Mouse (Mus musculus): ENCODE data around the gene Chchd6.

DNA sequence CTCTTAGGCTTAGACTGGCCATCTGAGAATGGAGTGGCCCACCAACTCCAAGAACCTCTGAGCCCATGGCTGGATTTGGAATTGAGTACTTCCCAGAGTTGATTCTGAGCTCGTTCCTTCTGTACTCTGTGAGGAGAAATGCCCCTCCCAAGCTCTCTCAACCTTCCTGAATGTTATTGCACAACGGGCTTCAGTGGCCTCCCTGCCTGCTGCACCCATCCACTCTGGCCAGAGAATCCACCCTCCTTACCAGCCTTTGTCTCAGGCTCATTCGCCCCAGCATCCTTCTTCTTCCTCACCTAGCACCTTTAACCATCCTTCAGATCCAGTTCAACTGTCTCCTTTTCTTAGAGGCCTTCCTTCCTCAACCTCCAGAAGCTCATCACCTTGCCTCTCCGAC lies 32.1 kb downstream of the Chchd6 start:
- TF ChIP-seq POLR2A (IDR thresholded peaks at IDR 0.05; ENCODE audit: control insufficient read depth, extremely low read depth, insufficient read depth, low read length, poor library complexity) = no peak
- TF ChIP-seq CTCF (IDR thresholded peaks at IDR 0.05; ENCODE audit: borderline replicate concordance, control insufficient read depth, extremely low read depth, insufficient read depth, low read length, poor library complexity) = no peak
